Mouse (Mus musculus) liver, embryonic 12.5 days (tissue): ENCODE results near the gene Tigar. TPM values are rescaled to one million over a fixed set of nuclear protein-coding genes. Genes with fewer than 3 reads are reported as not detected.

Source experiments
- ATAC-seq: fragments of 200-750 bp; cut with Nextera tagmentation; 2 replicates; pipeline ENCODE4 v1.8.0; 2017; ENCODE audit warnings: moderate number of reproducible peaks, mild to moderate bottlenecking, moderate library complexity
- H3K27ac ChIP-seq: fragments of 300-500 bp; sonication (generic); 2 replicates; pipeline ENCODE4 v1.5.1; 2016; ENCODE audit warnings: mild to moderate bottlenecking
- H3K27me3 ChIP-seq: fragments of 300-500 bp; sonication (generic); replicated peaks from 2 replicates; pipeline ENCODE4 v1.6.1; 2016; ENCODE audit warnings: mild to moderate bottlenecking, moderate library complexity
- H3K36me3 ChIP-seq: fragments of 300-500 bp; sonication (generic); 2 replicates; pipeline ENCODE4 v1.6.1; 2016; ENCODE audit warnings: mild to moderate bottlenecking, moderate library complexity
- H3K4me1 ChIP-seq: fragments of 300-500 bp; sonication (generic); 2 replicates; pipeline ENCODE4 v1.6.1; 2016
- H3K4me2 ChIP-seq: fragments of 300-500 bp; sonication (generic); 2 replicates; pipeline ENCODE4 v1.6.1; 2016; ENCODE audit warnings: mild to moderate bottlenecking, moderate library complexity
- H3K4me3 ChIP-seq: fragments of 300-500 bp; sonication (generic); 2 replicates; pipeline ENCODE4 v1.5.1; 2016; ENCODE audit warnings: mild to moderate bottlenecking, moderate library complexity
- H3K9ac ChIP-seq: fragments of 300-500 bp; sonication (generic); 2 replicates; pipeline ENCODE4 v1.6.1; 2016; ENCODE audit warnings: mild to moderate bottlenecking, moderate library complexity
- H3K9me3 ChIP-seq: fragments of 300-500 bp; sonication (generic); replicated peaks from 2 replicates; pipeline ENCODE4 v1.6.1; 2016; ENCODE audit warnings: mild to moderate bottlenecking, moderate library complexity
- WGBS: fragments of 180-500 bp; shearing (Covaris S2); methylation state at CpG from one replicate; pipeline ENCODE4 v1.1.7; 2016; ENCODE audit not compliant: insufficient replicate concordance; 5-methylcytosine and 5-hydroxymethylcytosine counted together
- polyA plus RNA-seq: library from polyadenylated mRNA; unstranded; fragments of >200 nt; fragmentation: Nextera tagmentation; extraction: Ambion mirVana; gene quantifications from 2 replicates; pipeline ENCODE4 v1.2.1, GENCODE M21; 2016

The Tigar gene
- polyA plus RNA-seq, 1 experiment from 2014 or later: 1.5 TPM

- H3K4me2 ChIP-seq: no peak overlapping the region
- no peak for ATAC-seq
- WGBS: 61% methylated on average over 12 of the region's 12 CpGs
Observed at GRCm38 (mm10) chr6:127056990-127057588, 52.3 kb downstream of the Tigar start.

DNA sequence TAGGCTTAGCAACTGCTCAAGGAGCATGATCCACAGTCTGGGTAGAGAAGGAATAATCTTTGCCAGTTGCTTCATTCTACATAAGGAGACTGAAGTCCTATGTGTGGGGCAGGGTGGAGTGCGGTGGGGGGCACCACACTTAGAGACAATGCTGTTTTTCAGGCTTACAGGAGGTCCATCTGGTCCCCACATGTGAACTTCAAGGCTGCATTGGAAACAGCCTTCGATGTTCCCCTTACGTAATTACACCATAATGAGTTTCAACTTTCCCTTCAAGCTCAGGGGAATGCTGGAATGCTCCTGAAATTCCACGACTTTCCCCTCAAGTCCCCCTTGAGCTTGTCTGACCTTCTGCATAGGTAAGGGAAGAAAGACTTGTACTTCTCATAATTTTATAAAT, 58.5 kb downstream of the Tigar start:
- Histone ChIP-seq H3K4me2 (no peak overlapping the region), H3K4me3 (no peak overlapping the region), H3K4me1 (no peaks in the 10 kb centered on the region), H3K27me3 (no peaks in the 10 kb centered on the region), H3K36me3 (no peaks in the 10 kb centered on the region), H3K27ac (no peak overlapping the region), H3K9me3 (no peaks in the 10 kb centered on the region), H3K9ac (no peak overlapping the region)
- ATAC-seq: no peak
- WGBS: 70% methylated on average over 4 of the region's 4 CpGs

More at GRCm38 (mm10) chr6:127056990-127057588, 52.3 kb downstream of the Tigar start:
- H3K36me3 ChIP-seq: no peaks in the 10 kb centered on the region
- H3K4me1 ChIP-seq: no peaks in the 10 kb centered on the region
- H3K9ac ChIP-seq: no peak overlapping the region
- H3K27me3 ChIP-seq: no peaks in the 10 kb centered on the region
- no peaks in the 10 kb centered on the region for H3K9me3 ChIP-seq
- no peak overlapping the region for H3K27ac ChIP-seq
- H3K4me3 ChIP-seq: no peak overlapping the region

DNA sequence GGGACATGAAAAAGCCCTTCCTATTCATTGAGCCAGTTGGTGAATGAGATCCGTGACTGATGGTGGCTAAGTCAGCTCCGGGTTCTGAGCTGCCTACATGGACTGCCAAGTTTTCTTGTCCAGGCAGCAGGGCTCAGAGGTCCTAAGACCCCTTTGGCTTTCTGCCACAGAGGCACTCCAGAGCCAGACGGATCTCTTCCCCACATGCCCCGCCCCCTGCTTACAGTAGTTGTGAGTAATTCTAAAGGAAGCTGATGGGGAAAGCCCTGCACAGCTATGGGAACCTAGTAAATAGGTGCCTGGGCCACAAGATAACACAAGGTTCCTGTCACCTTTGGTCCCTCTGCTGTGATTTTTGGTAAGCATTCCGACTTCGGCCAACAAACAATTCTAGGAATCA, 64.4 kb downstream of the Tigar start:
- WGBS: 41% methylated on average over 6 of the region's 6 CpGs

More for the DNA sequence above, 64.4 kb downstream of the Tigar start:
- ATAC-seq: no peak
- H3K9ac ChIP-seq: no peak overlapping the region
- no peaks in the 10 kb centered on the region; the same call in 1 of the 2 replicates for H3K27me3 ChIP-seq
- no peaks in the 10 kb centered on the region for H3K36me3 ChIP-seq
- no peak overlapping the region for H3K4me2 ChIP-seq
- no peak overlapping the region for H3K27ac ChIP-seq
- H3K4me1 ChIP-seq: no peaks in the 10 kb centered on the region
- no peaks in the 10 kb centered on the region for H3K9me3 ChIP-seq
- H3K4me3 ChIP-seq: no peak overlapping the region

Other genes with a start within 250 kb of the Tigar start
- not detected in 2 replicates for gene Dyrk4, start 187.7 kb downstream of the Tigar start, polyA plus RNA-seq
- 63.3 and 67.5 TPM in 2 replicates for gene Rad51ap1, start 170.0 kb downstream of the Tigar start, polyA plus RNA-seq
- gene D6Wsu163e, start 169.6 kb downstream of the Tigar start, polyA plus RNA-seq: 19.9 and 21.1 TPM in 2 replicates
- not detected in 2 replicates for gene Fgf6, start 94.0 kb downstream of the Tigar start, polyA plus RNA-seq
- not detected in 2 replicates for gene Fgf23, start 36.7 kb downstream of the Tigar start, polyA plus RNA-seq
- 136 and 148 TPM in 2 replicates for gene Ccnd2, start 42.6 kb upstream of the Tigar start, polyA plus RNA-seq